Mouse (Mus musculus): ENCODE measurements around the gene Sema4d. TPM values are rescaled to one million over a fixed set of nuclear protein-coding genes. Genes with fewer than 3 reads are reported as not detected.
A peak's percentile ranks its signal among the peaks of the same experiment; 100 is the strongest.

The Sema4d gene
- total and polyA plus RNA-seq, 3 experiments = 12.8 to 67.1 (median 16.7) TPM

GRCm38 (mm10) chr13:51642171-51642778 is 151.3 kb downstream of the Sema4d start:
- Histone ChIP-seq H3K27me3 (replicated peaks) (no peaks in the 10 kb centered on the region), H3K79me2 (replicated peaks; ENCODE audit: control insufficient read depth, extremely low read depth, insufficient read depth, poor library complexity, severe bottlenecking) (peaks cover 15% of the 10 kb centered on the region), H3K4me3 (replicated peaks in 1 of 3; ENCODE audit: low read depth in 2 of 3, low read length in 2 of 3, poor library complexity in 1 of 3) (no peak overlapping the region), H3K9ac (ENCODE audit: insufficient read depth, low read depth) (no peak overlapping the region), H3K4me2 (ENCODE audit: insufficient read depth, low read depth, poor library complexity, severe bottlenecking) (no peak overlapping the region), H3K4me1 (ENCODE audit: control insufficient read depth in 1 of 2, insufficient read depth in 2 of 2) (peaks cover 3 to 10% of the 10 kb centered on the region in 2 experiments; a peak in 3 of 4 replicates), H3K9me3 (replicated peaks; ENCODE audit: low read length) (peaks cover 2% of the 10 kb centered on the region), H3K36me3 (replicated peaks in 1 of 2; ENCODE audit: control insufficient read depth in 1 of 2, insufficient read depth in 1 of 2, low read length in 1 of 2) (no peaks in the 10 kb centered on the region), H3K27ac (ENCODE audit: insufficient read depth, low read depth) (no peak overlapping the region)
- dilution Hi-C loops (cut with MboI; ENCODE audit: extremely low pct_ligation_motif_present, extremely low pct_unique_long_range_greater_than_20kb, low sequenced_read_pairs) (no loop called here), in situ Hi-C loops (cut with MboI; ENCODE audit: low pct_ligation_motif_present, low pct_unique_long_range_greater_than_20kb, low sequenced_read_pairs) (no loop called here)
- DNase-seq (ENCODE audit: extremely low read depth) = no peak
- TF ChIP-seq POLR2AphosphoS2 (IDR thresholded peaks at IDR 0.05; ENCODE audit: low read depth, low read length) (no peak), ELF1 (IDR thresholded peaks at IDR 0.05; ENCODE audit: low read depth, low read length) (no peak), JUN (IDR thresholded peaks at IDR 0.05; ENCODE audit: insufficient read depth, low read depth, low read length) (no peak), GABPA (IDR thresholded peaks at IDR 0.05; ENCODE audit: insufficient replicate concordance, low read depth, low read length) (no peak), MYC (IDR thresholded peaks at IDR 0.05; ENCODE audit: low read depth, low read length) (no peak), RAD21 (IDR thresholded peaks at IDR 0.05; ENCODE audit: low read depth, low read length) (no peak), BHLHE40 (IDR thresholded peaks at IDR 0.05; ENCODE audit: low read depth, low read length) (no peak), HCFC1 (IDR thresholded peaks at IDR 0.05; ENCODE audit: low read depth, low read length) (no peak), NRF1 (IDR thresholded peaks at IDR 0.05; ENCODE audit: low read depth, low read length) (no peak), POLR2A (IDR thresholded peaks at IDR 0.05; ENCODE audit: low read depth, low read length) (no peak)

- H3K4me1 ChIP-seq (ENCODE audit: control insufficient read depth in 1 of 2, insufficient read depth in 2 of 2) = peaks cover 3 to 10% of the 10 kb centered on the region in 2 experiments; a peak in 3 of 4 replicates
- H3K27ac ChIP-seq (ENCODE audit: insufficient read depth, low read depth) = no peak overlapping the region
- no peak for DNase-seq (ENCODE audit: extremely low read depth)
- no peaks in the 10 kb centered on the region for H3K27me3 ChIP-seq (replicated peaks)
- no peak overlapping the region for H3K4me3 ChIP-seq (replicated peaks in 1 of 3; ENCODE audit: low read depth in 2 of 3, low read length in 2 of 3, poor library complexity in 1 of 3)
- in situ Hi-C loops (cut with MboI; ENCODE audit: low pct_ligation_motif_present, low pct_unique_long_range_greater_than_20kb, low sequenced_read_pairs) = no loop called here
- H3K9ac ChIP-seq (ENCODE audit: insufficient read depth, low read depth) = no peak overlapping the region
- peaks cover 6% of the 10 kb centered on the region for H3K79me2 ChIP-seq (replicated peaks; ENCODE audit: control insufficient read depth, extremely low read depth, insufficient read depth, poor library complexity, severe bottlenecking)
- no peak overlapping the region for H3K4me2 ChIP-seq (ENCODE audit: insufficient read depth, low read depth, poor library complexity, severe bottlenecking)
- dilution Hi-C loops (cut with MboI; ENCODE audit: extremely low pct_ligation_motif_present, extremely low pct_unique_long_range_greater_than_20kb, low sequenced_read_pairs) = no loop called here
- TF ChIP-seq ZKSCAN1 (IDR thresholded peaks at IDR 0.05; ENCODE audit: borderline replicate concordance, low read depth, low read length) = no peak
- TF ChIP-seq EP300 (IDR thresholded peaks at IDR 0.05; ENCODE audit: low read length) = no peak
- TF ChIP-seq POLR2AphosphoS2 (IDR thresholded peaks at IDR 0.05; ENCODE audit: low read depth, low read length) = no peak
- peak; percentile 51; the same call in 1 of the 2 replicates for TF ChIP-seq ZNF384 (IDR thresholded peaks at IDR 0.05; ENCODE audit: low read depth, low read length)
- no peak for TF ChIP-seq PAX5 (IDR thresholded peaks at IDR 0.05; ENCODE audit: low read length)
- no peaks in the 10 kb centered on the region for H3K36me3 ChIP-seq (replicated peaks in 1 of 2; ENCODE audit: control insufficient read depth in 1 of 2, insufficient read depth in 1 of 2, low read length in 1 of 2)
- H3K9me3 ChIP-seq (replicated peaks; ENCODE audit: low read length) = peaks cover 2% of the 10 kb centered on the region
These were observed 152.1 kb downstream of the Sema4d start for GRCm38 (mm10) chr13:51641424-51641823.

All from CH12.LX (cell line).